Mouse (Mus musculus) MEL (cell line): ENCODE data around the gene Tuba1b. TPM values are rescaled to one million over a fixed set of nuclear protein-coding genes. Genes with fewer than 3 reads are reported as not detected.

Experiments
- DNase-seq: peaks from one replicate; pipeline ENCODE4 v3.0.0; 2011; ENCODE audit warnings: low read depth, low spot score
- H3K27ac ChIP-seq: 2 replicates; pipeline ENCODE4 v1.5.1; 2012; ENCODE audit warnings: low read depth, mild to moderate bottlenecking, control low read depth, low read length, moderate library complexity; ENCODE audit not compliant: control insufficient read depth
- H3K27me3 ChIP-seq, 2 experiments: fragments of 150-350 bp in 1 of 2; sonication (generic) in 1 of 2; 2 replicates each; pipeline ENCODE4 v1.6.1; 2012; ENCODE audit warnings: low read length in 2 of 2, mild to moderate bottlenecking in 2 of 2, improper control_type of control experiment in 1 of 2, moderate library complexity in 1 of 2; ENCODE audit not compliant: insufficient read depth in 2 of 2, control insufficient read depth in 1 of 2
- H3K36me3 ChIP-seq, 2 experiments: 2 replicates each; pipeline ENCODE4 v1.6.1; 2012 to 2014; ENCODE audit warnings: low read length in 2 of 2, improper control_type of control experiment in 1 of 2, inconsistent platforms in 1 of 2, mild to moderate bottlenecking in 1 of 2; ENCODE audit not compliant: insufficient read depth in 2 of 2, control insufficient read depth in 1 of 2
- H3K4me1 ChIP-seq, 2 experiments: fragments of 150-350 bp in 1 of 2; sonication (generic) in 1 of 2; 2 replicates each; pipeline ENCODE4 v1.6.1; 2012; ENCODE audit warnings: low read length in 2 of 2, improper control_type of control experiment in 1 of 2, mild to moderate bottlenecking in 1 of 2; ENCODE audit not compliant: insufficient read depth in 2 of 2, control insufficient read depth in 1 of 2
- H3K4me3 ChIP-seq, 2 experiments: fragments of 150-350 bp in 1 of 2; sonication (generic) in 1 of 2; 2 replicates each; pipeline ENCODE4 v1.5.1; 2012; ENCODE audit warnings: low read depth in 2 of 2, low read length in 2 of 2, mild to moderate bottlenecking in 2 of 2, moderate library complexity in 2 of 2, control low read depth in 1 of 2, improper control_type of control experiment in 1 of 2; ENCODE audit not compliant: control insufficient read depth in 1 of 2, insufficient read depth in 1 of 2
- H3K79me2 ChIP-seq: 2 replicates; pipeline ENCODE4 v1.6.1; 2012; ENCODE audit warnings: mild to moderate bottlenecking, low read length, moderate library complexity; ENCODE audit not compliant: control insufficient read depth, poor library complexity, insufficient read depth
- H3K9ac ChIP-seq: 2 replicates; pipeline ENCODE4 v1.6.1; 2012; ENCODE audit warnings: low read depth, mild to moderate bottlenecking, control low read depth, low read length, moderate library complexity; ENCODE audit not compliant: control insufficient read depth, poor library complexity, severe bottlenecking
- H3K9me3 ChIP-seq: fragments of 150-350 bp; sonication (generic); replicated peaks from 2 replicates; pipeline ENCODE4 v1.6.1; 2012; ENCODE audit warnings: mild to moderate bottlenecking, low read length, improper control_type of control experiment, moderate library complexity; ENCODE audit not compliant: insufficient read depth
- BHLHE40 ChIP-seq: IDR thresholded peaks from 2 replicates; pipeline ENCODE4 v1.6.1; 2012; ENCODE audit warnings: low read depth, mild to moderate bottlenecking, inconsistent platforms, low read length, improper control_type of control experiment, borderline replicate concordance
- CHD1 ChIP-seq: IDR thresholded peaks from 2 replicates; pipeline ENCODE4 v1.6.1; 2012; ENCODE audit warnings: low read depth, mild to moderate bottlenecking, inconsistent platforms, low read length, improper control_type of control experiment
- CHD2 ChIP-seq: IDR thresholded peaks from 2 replicates; pipeline ENCODE4 v1.6.1; 2011; ENCODE audit warnings: low read length, improper control_type of control experiment
- CTCF ChIP-seq, 3 experiments: IDR thresholded peaks in 2 of 3; conservative IDR thresholded peaks in 1 of 3; 2 replicates each; pipeline ENCODE4 v1.5.1; 2011 to 2012; ENCODE audit warnings: low read length in 3 of 3, low read depth in 2 of 3, mild to moderate bottlenecking in 2 of 3, improper control_type of control experiment in 1 of 3, inconsistent platforms in 1 of 3, mixed read lengths in 1 of 3, moderate library complexity in 1 of 3; ENCODE audit not compliant: control insufficient read depth in 1 of 3, insufficient read depth in 1 of 3, poor library complexity in 1 of 3, severe bottlenecking in 1 of 3
- E2F4 ChIP-seq: IDR thresholded peaks from 2 replicates; pipeline ENCODE4 v1.6.1; 2011; ENCODE audit warnings: low read depth, low read length, improper control_type of control experiment, borderline replicate concordance
- ELF1 ChIP-seq: IDR thresholded peaks from 2 replicates; pipeline ENCODE4 v1.6.1; 2014; ENCODE audit warnings: low read depth, mild to moderate bottlenecking, inconsistent platforms, low read length, improper control_type of control experiment, moderate library complexity
- EP300 ChIP-seq, 2 experiments: IDR thresholded peaks; 2 replicates each; pipeline ENCODE4 v1.6.1; 2011; ENCODE audit warnings: improper control_type of control experiment in 2 of 2, low read length in 2 of 2, low read depth in 1 of 2, mild to moderate bottlenecking in 1 of 2
- ETS1 ChIP-seq: IDR thresholded peaks from 2 replicates; pipeline ENCODE4 v1.6.1; 2012; ENCODE audit warnings: low read depth, mild to moderate bottlenecking, inconsistent platforms, low read length, improper control_type of control experiment, moderate library complexity
- GABPA ChIP-seq: IDR thresholded peaks from 2 replicates; pipeline ENCODE4 v1.6.1; 2012; ENCODE audit warnings: low read depth, mild to moderate bottlenecking, inconsistent platforms, low read length, improper control_type of control experiment, moderate library complexity
- GATA1 ChIP-seq: IDR thresholded peaks from 2 replicates; pipeline ENCODE4 v1.6.1; 2011; ENCODE audit warnings: low read depth, low read length, improper control_type of control experiment
- HCFC1 ChIP-seq: IDR thresholded peaks from 2 replicates; pipeline ENCODE4 v1.6.1; 2012; ENCODE audit warnings: low read depth, mild to moderate bottlenecking, inconsistent platforms, low read length, improper control_type of control experiment, moderate library complexity
- KAT2A ChIP-seq: conservative IDR thresholded peaks from 2 replicates; pipeline ENCODE4 v1.6.1; 2012; ENCODE audit warnings: low read depth, low read length, improper control_type of control experiment, inconsistent platforms
- MAFK ChIP-seq: IDR thresholded peaks from 2 replicates; pipeline ENCODE4 v1.6.1; 2011; ENCODE audit warnings: low read depth, mild to moderate bottlenecking, low read length, improper control_type of control experiment, borderline replicate concordance
- MAX ChIP-seq: IDR thresholded peaks from 2 replicates; pipeline ENCODE4 v1.6.1; 2011; ENCODE audit warnings: low read length, improper control_type of control experiment
- MAZ ChIP-seq: IDR thresholded peaks from 2 replicates; pipeline ENCODE4 v1.6.1; 2012; ENCODE audit warnings: low read depth, mild to moderate bottlenecking, inconsistent platforms, low read length, improper control_type of control experiment
- MEF2A ChIP-seq: IDR thresholded peaks from 2 replicates; pipeline ENCODE4 v1.6.1; 2014; ENCODE audit warnings: low read depth, mild to moderate bottlenecking, inconsistent platforms, low read length, improper control_type of control experiment; ENCODE audit not compliant: poor library complexity, insufficient replicate concordance, severe bottlenecking; ENCODE audit errors: extremely low read depth
- MXI1 ChIP-seq: IDR thresholded peaks from 2 replicates; pipeline ENCODE4 v1.6.1; 2011; ENCODE audit warnings: mild to moderate bottlenecking, low read depth, low read length, improper control_type of control experiment
- MYB ChIP-seq: IDR thresholded peaks from 2 replicates; pipeline ENCODE4 v1.6.1; 2011; ENCODE audit warnings: mild to moderate bottlenecking, low read depth, low read length, improper control_type of control experiment
- MYC ChIP-seq: IDR thresholded peaks from 2 replicates; pipeline ENCODE4 v1.6.1; 2011; ENCODE audit warnings: low read depth, mild to moderate bottlenecking, low read length, improper control_type of control experiment, moderate library complexity
- NELFE ChIP-seq: IDR thresholded peaks from 2 replicates; pipeline ENCODE4 v1.6.1; 2011; ENCODE audit warnings: low read depth, low read length, improper control_type of control experiment
- POLR2A ChIP-seq, 2 experiments: IDR thresholded peaks; 2 replicates each; pipeline ENCODE4 v1.6.1; 2011 to 2012; ENCODE audit warnings: low read length in 2 of 2, mild to moderate bottlenecking in 2 of 2, control low read depth in 1 of 2, improper control_type of control experiment in 1 of 2, low read depth in 1 of 2, moderate library complexity in 1 of 2; ENCODE audit not compliant: control insufficient read depth in 1 of 2, insufficient read depth in 1 of 2, poor library complexity in 1 of 2
- POLR2AphosphoS2 ChIP-seq: IDR thresholded peaks from 2 replicates; pipeline ENCODE4 v1.6.1; 2011; ENCODE audit warnings: low read length, improper control_type of control experiment
- POLR2AphosphoS5 ChIP-seq: IDR thresholded peaks from 2 replicates; pipeline ENCODE4 v1.6.1; 2012; ENCODE audit warnings: low read depth, borderline replicate concordance, mild to moderate bottlenecking, inconsistent platforms, low read length, moderate library complexity, mixed read lengths
- RAD21 ChIP-seq: IDR thresholded peaks from 2 replicates; pipeline ENCODE4 v1.6.1; 2011; ENCODE audit warnings: mild to moderate bottlenecking, low read depth, low read length, improper control_type of control experiment
- RCOR1 ChIP-seq: IDR thresholded peaks from 2 replicates; pipeline ENCODE4 v1.6.1; 2012; ENCODE audit warnings: low read depth, mild to moderate bottlenecking, inconsistent platforms, low read length, improper control_type of control experiment
- SIN3A ChIP-seq: IDR thresholded peaks from 2 replicates; pipeline ENCODE4 v1.6.1; 2012; ENCODE audit warnings: low read length, improper control_type of control experiment, inconsistent platforms
- SMC3 ChIP-seq: IDR thresholded peaks from 2 replicates; pipeline ENCODE4 v1.6.1; 2011; ENCODE audit warnings: low read depth, low read length, improper control_type of control experiment
- TAL1 ChIP-seq: IDR thresholded peaks from 2 replicates; pipeline ENCODE4 v1.6.1; 2012; ENCODE audit warnings: mild to moderate bottlenecking, inconsistent platforms, low read length, moderate library complexity, mixed read lengths
- TBP ChIP-seq: IDR thresholded peaks from 2 replicates; pipeline ENCODE4 v1.8.0; 2011; ENCODE audit warnings: low read depth, low read length, improper control_type of control experiment
- TCF12 ChIP-seq: IDR thresholded peaks from 2 replicates; pipeline ENCODE4 v1.6.1; 2014; ENCODE audit warnings: low read depth, mild to moderate bottlenecking, inconsistent platforms, low read length, improper control_type of control experiment, moderate library complexity
- UBTF ChIP-seq: IDR thresholded peaks from 2 replicates; pipeline ENCODE4 v1.6.1; 2012; ENCODE audit warnings: low read depth, mild to moderate bottlenecking, inconsistent platforms, low read length, improper control_type of control experiment, moderate library complexity, borderline replicate concordance; ENCODE audit not compliant: insufficient read depth
- USF1 ChIP-seq: IDR thresholded peaks from 2 replicates; pipeline ENCODE4 v1.6.1; 2014; ENCODE audit warnings: low read depth, mild to moderate bottlenecking, inconsistent platforms, low read length, improper control_type of control experiment, moderate library complexity
- USF2 ChIP-seq, 2 experiments: IDR thresholded peaks; 2 replicates each; pipeline ENCODE4 v1.6.1; 2011 to 2012; ENCODE audit warnings: improper control_type of control experiment in 2 of 2, low read length in 2 of 2, borderline replicate concordance in 1 of 2, inconsistent platforms in 1 of 2, low read depth in 1 of 2, mild to moderate bottlenecking in 1 of 2; ENCODE audit not compliant: insufficient read depth in 1 of 2
- ZC3H11A ChIP-seq: IDR thresholded peaks from 2 replicates; pipeline ENCODE4 v1.6.1; 2012; ENCODE audit warnings: low read depth, mild to moderate bottlenecking, inconsistent platforms, low read length, improper control_type of control experiment
- ZMIZ1 ChIP-seq: IDR thresholded peaks from 2 replicates; pipeline ENCODE4 v1.6.1; 2012; ENCODE audit warnings: low read depth, mild to moderate bottlenecking, inconsistent platforms, low read length, improper control_type of control experiment, moderate library complexity
- ZNF384 ChIP-seq: IDR thresholded peaks from 2 replicates; pipeline ENCODE4 v1.6.1; 2012; ENCODE audit warnings: low read depth, mild to moderate bottlenecking, inconsistent platforms, low read length, improper control_type of control experiment
- polyA plus RNA-seq, 2 experiments: library from polyadenylated mRNA; stranded (reverse) in 1 of 2; unstranded in 1 of 2; fragments of >175 nt in 1 of 2; fragments of >200 nt in 1 of 2; gene quantifications; 2 replicates each; pipeline versions ENCODE4 v1.2.1 to v1.2.4; 2012; ENCODE audit warnings: low replicate concordance in 2 of 2, low read depth in 1 of 2; ENCODE audit not compliant: insufficient read length in 2 of 2, insufficient read depth in 1 of 2, missing spikeins in 1 of 2
- total RNA-seq: library from RNA; depleted of rRNA; stranded (reverse); fragments of 300-350 nt; gene quantifications from 2 replicates; pipeline ENCODE4 v1.2.3, GENCODE M21; 2012; rRNA removed

The Tuba1b gene
- total RNA-seq (1,577 and 1,672 TPM in 2 replicates), polyA plus RNA-seq (1,000 to 10,000 TPM in 1 of 2 experiments, not detected in 1; 1,861 TPM)

GRCm38 (mm10) chr15:98934217-98934839, at the start of gene Tuba1b:
Tuba1b (minus strand) TSS chr15:98934565.
- Histone ChIP-seq H3K79me2 (peaks cover 21% of the 10 kb centered on the region), H3K9me3 (no peaks in the 10 kb centered on the region), H3K36me3 (peaks cover 2 to 12% of the 10 kb centered on the region in 2 experiments; a peak in 3 of 4 replicates), H3K27me3 (no peaks in the 10 kb centered on the region), H3K4me3 (peak within 1 kb of the TSS; percentile 61 to 83), H3K27ac (peak within 1 kb of the TSS; percentile 93), H3K4me1 (peaks cover 5 to 7% of the 10 kb centered on the region in 2 experiments; a peak in 3 of 4 replicates), H3K9ac (peak within 1 kb of the TSS; percentile 86)
- peak; percentile 95 for DNase-seq
- TF ChIP-seq USF1 (peak; percentile 26; the same call in 1 of the 2 replicates), BHLHE40 (no peak), UBTF (0 out of 2 replicates have a peak, but pooled peaks have one; percentile 12), TAL1 (no peak), POLR2AphosphoS5 (peak; percentile 89; the same call in 1 of the 2 replicates), RAD21 (no peak), MEF2A (no peak), SMC3 (no peak), MAZ (peak; percentile 27; the same call in 1 of the 2 replicates), MYC (peak; percentile 91), MAX (peak; percentile 86), ZMIZ1 (peak; percentile 99), MYB (no peak), SIN3A (peak; percentile 86), ZNF384 (no peak), CTCF (IDR thresholded peaks at IDR 0.05 in 2 of 3, conservative IDR thresholded peaks at IDR 0.05 in 1 of 3; ENCODE audit: control insufficient read depth in 1 of 3, insufficient read depth in 1 of 3, low read depth in 2 of 3, low read length in 3 of 3, poor library complexity in 1 of 3, severe bottlenecking in 1 of 3) (no peak), GATA1 (no peak), EP300 (IDR thresholded peaks at IDR 0.05; ENCODE audit: low read depth in 1 of 2, low read length in 2 of 2) (no peak), ELF1 (no peak), POLR2A (IDR thresholded peaks at IDR 0.05; ENCODE audit: control insufficient read depth in 1 of 2, insufficient read depth in 1 of 2, low read depth in 1 of 2, low read length in 2 of 2, poor library complexity in 1 of 2) (peak; percentile 99), GABPA (no peak), CHD2 (no peak), KAT2A (no peak; the same call in 1 of the 2 replicates), RCOR1 (no peak), USF2 (IDR thresholded peaks at IDR 0.05; ENCODE audit: borderline replicate concordance in 1 of 2, insufficient read depth in 1 of 2, low read depth in 1 of 2, low read length in 2 of 2) (no peak), ZC3H11A (no peak), ETS1 (peak; percentile 11; the same call in 1 of the 2 replicates), MAFK (no peak), E2F4 (no peak), HCFC1 (no peak; the same call in none of the 2 replicates), TBP (peak; percentile 97), TCF12 (no peak; the same call in none of the 2 replicates), CHD1 (no peak), POLR2AphosphoS2 (peak; percentile 99), MXI1 (peak; percentile 92), NELFE (peak; percentile 100)
